Mouse (Mus musculus) cerebral cortex, adult 2 months (tissue): Measurements from ENCODE around the gene Gli3.

Experiments used
- WGBS: fragments of 180-500 bp; shearing (Covaris S2); methylation state at CpG from one replicate; pipeline ENCODE4 v1.1.7; 2018; 5-methylcytosine and 5-hydroxymethylcytosine counted together

Gene Gli3

GRCm38 (mm10) chr13:15664580-15665201 is 201.7 kb downstream of the Gli3 start:
- 49% methylated on average over 7 of the region's 7 CpGs for WGBS

- 92% methylated on average over 8 of the region's 8 CpGs for WGBS
Measured at GRCm38 (mm10) chr13:15665514-15665913, 202.5 kb downstream of the Gli3 start.

- WGBS, result 89% methylated on average over 9 of the region's 9 CpGs
Measured at GRCm38 (mm10) chr13:15670144-15670961, 207.3 kb downstream of the Gli3 start.

GRCm38 (mm10) chr13:15670962-15671313 is 207.9 kb downstream of the Gli3 start:
- 71% methylated on average over 4 of the region's 4 CpGs for WGBS

GRCm38 (mm10) chr13:15677106-15677760 is 214.2 kb downstream of the Gli3 start:
- 75% methylated on average over 4 of the region's 4 CpGs for WGBS

- WGBS, result 95% methylated on average over 1 of the region's 1 CpGs
Measured at GRCm38 (mm10) chr13:15681530-15681929, 218.5 kb downstream of the Gli3 start.

GRCm38 (mm10) chr13:15683006-15683405 is 220.0 kb downstream of the Gli3 start:
- WGBS, result 72% methylated on average over 1 of the region's 1 CpGs

- WGBS, result 72% methylated on average over 6 of the region's 6 CpGs
Measured at GRCm38 (mm10) chr13:15688074-15688825, 225.2 kb downstream of the Gli3 start.

GRCm38 (mm10) chr13:15688826-15689501 is 225.9 kb downstream of the Gli3 start:
- WGBS, result 78% methylated on average over 5 of the region's 5 CpGs

- WGBS, result 69% methylated on average over 5 of the region's 5 CpGs
Measured at GRCm38 (mm10) chr13:15691751-15692464, 228.9 kb downstream of the Gli3 start.

GRCm38 (mm10) chr13:15698284-15698683 is 235.2 kb downstream of the Gli3 start:
- 65% methylated on average over 4 of the region's 4 CpGs for WGBS

- 87% methylated on average over 6 of the region's 6 CpGs for WGBS
Measured at GRCm38 (mm10) chr13:15699116-15699515, 236.1 kb downstream of the Gli3 start.

- WGBS, result 67% methylated on average over 8 of the region's 8 CpGs
Measured at GRCm38 (mm10) chr13:15704669-15705068, 241.6 kb downstream of the Gli3 start.

GRCm38 (mm10) chr13:15707481-15707881 is 244.4 kb downstream of the Gli3 start:
- WGBS, result 53% methylated on average over 4 of the region's 4 CpGs

GRCm38 (mm10) chr13:15713486-15713885 is 250.5 kb downstream of the Gli3 start:
- 93% methylated on average over 7 of the region's 7 CpGs for WGBS

- 83% methylated on average over 4 of the region's 4 CpGs for WGBS
Measured at GRCm38 (mm10) chr13:15714331-15714725, 251.3 kb downstream of the Gli3 start.

GRCm38 (mm10) chr13:15714726-15715437 is 251.8 kb downstream of the Gli3 start:
- 34% methylated on average over 8 of the region's 8 CpGs for WGBS

- WGBS, result 98% methylated on average over 1 of the region's 1 CpGs
Measured at GRCm38 (mm10) chr13:15721446-15721845, 258.4 kb downstream of the Gli3 start.

GRCm38 (mm10) chr13:15722766-15723379 is 259.8 kb downstream of the Gli3 start:
- WGBS, result 68% methylated on average over 1 of the region's 1 CpGs

GRCm38 (mm10) chr13:15724723-15725122 is 261.7 kb downstream of the Gli3 start:
- 95% methylated on average over 10 of the region's 10 CpGs for WGBS
